Mouse (Mus musculus) thymus, postnatal 0 days (tissue): ENCODE data around the gene Vldlr. TPM values are rescaled to one million over a fixed set of nuclear protein-coding genes. Genes with fewer than 3 reads are reported as not detected.

Source experiments
- DNase-seq: peaks from one replicate; pipeline ENCODE4 v3.0.0-alpha.2; 2015; ENCODE audit warnings: low spot score
- polyA plus RNA-seq: library from polyadenylated mRNA; unstranded; fragments of >200 nt; fragmentation: Nextera tagmentation; extraction: Ambion mirVana; gene quantifications from 2 replicates; pipeline ENCODE4 v1.2.1, GENCODE M21; 2015

Vldlr gene
- polyA plus RNA-seq = 2.3 and 2.4 TPM in 2 replicates

GRCm38 (mm10) chr19:27216318-27216717, at the start of gene Vldlr:
Gene Vldlr (plus strand): TSS chr19:27216484.
- no peak for DNase-seq

GRCm38 (mm10) chr19:27167601-27168319, 48.5 kb upstream of the Vldlr start:
- DNase-seq = no peak

DNA sequence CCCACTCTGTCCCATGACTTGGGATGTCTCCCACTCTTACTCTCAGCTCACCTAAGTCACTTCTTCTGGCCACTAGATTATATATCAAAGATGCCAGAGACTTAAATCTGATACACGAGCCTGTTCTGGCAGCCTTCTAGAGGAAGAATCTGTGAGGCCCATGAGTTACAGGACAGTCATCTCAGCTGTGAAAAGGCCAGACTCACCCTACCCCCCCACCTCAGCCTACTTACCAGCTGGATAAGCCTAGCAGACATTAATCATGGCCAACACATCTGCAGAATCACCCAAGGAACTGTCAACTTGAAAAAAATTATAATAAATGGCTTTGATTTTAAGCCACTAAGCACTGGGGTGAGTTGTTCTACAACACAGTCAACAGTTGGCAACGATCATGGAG, 42.4 kb upstream of the Vldlr start:
- DNase-seq = no peak

GRCm38 (mm10) chr19:27175617-27176016, 40.7 kb upstream of the Vldlr start:
- DNase-seq = no peak

DNA sequence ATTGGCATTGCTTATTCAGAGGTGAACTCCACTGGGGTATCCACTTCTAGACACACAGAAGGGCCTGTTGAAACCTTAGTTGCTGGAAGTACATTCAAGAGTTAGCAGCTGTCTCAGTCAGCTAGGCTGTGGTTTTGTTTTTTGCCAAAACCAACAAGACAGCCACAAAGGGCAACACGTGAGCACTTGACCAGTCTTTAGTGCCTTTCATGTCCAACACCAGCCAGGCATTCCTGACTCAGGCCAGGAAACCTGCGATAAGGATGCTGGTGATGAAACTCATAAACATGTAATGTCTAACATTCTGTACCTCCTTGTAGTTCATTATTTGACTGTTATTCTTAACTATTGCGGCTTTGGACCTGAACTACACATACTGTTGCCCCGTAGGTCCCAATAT, 39.7 kb upstream of the Vldlr start:
- no peak for DNase-seq

- no peak for DNase-seq
Measured at GRCm38 (mm10) chr19:27178195-27178807, 38.0 kb upstream of the Vldlr start.

DNA sequence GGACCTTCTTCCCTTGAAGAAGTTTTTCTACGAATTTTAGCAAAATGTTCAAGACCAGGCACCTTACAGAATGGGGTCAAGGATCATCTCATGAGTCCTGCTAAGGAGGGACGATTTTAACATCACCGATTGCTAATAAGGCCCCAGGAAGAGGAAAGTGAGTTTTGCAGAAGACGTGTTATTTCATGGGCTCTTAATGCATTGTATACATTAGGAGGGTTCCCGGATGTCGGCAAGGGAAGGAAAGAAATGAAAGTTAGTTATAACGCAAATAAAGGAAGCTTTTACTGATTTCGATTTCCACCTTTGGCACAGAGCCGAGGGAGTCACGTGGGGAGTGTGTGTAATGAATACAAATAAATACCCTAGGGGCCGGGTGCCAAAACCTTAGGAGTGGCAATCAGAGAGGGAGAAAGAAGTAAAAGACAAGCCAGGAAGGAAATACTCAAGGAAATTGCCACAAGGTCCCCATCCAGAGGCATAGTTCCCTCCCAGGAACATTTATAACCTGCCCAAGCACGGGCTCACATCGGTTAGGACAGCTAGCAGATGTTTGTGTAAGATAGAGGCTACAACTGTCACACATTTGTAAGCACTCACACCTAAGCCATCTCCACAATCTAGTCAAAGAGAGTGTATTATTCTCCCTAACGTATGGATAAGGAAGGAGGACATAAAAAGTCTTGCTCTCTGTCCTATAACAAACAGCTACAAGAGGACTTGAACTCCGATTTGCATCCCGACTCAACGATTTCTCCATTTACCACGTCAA, 35.7 kb upstream of the Vldlr start:
- no peak for DNase-seq

- DNase-seq = no peak
Measured at GRCm38 (mm10) chr19:27183511-27183910, 32.8 kb upstream of the Vldlr start.

DNA sequence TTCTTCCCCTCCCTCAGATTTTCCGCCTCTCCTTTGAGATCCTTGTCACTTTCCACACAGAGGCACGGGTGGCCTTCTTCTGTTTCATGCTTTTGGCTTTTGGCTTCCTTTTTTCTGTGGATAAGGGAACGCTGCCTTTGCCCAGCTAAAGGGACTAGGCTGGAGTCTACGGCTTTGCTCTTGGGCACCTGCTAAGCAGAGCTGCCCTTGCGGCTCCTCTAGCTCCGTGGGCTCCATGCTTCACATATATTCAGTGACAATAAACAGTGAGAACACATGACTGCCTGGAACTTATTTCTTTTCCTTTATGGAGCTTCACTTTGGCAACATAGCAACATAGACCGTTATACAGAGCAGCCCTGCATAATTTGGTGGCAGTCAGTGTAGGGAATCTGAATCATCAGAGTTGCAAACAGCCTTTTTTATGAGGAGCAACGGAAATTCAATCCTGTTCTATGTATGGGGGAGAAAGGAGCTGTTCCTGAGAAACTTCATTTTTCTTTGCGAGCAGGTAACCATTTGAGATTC, 12.5 kb upstream of the Vldlr start:
- no peak for DNase-seq

DNA sequence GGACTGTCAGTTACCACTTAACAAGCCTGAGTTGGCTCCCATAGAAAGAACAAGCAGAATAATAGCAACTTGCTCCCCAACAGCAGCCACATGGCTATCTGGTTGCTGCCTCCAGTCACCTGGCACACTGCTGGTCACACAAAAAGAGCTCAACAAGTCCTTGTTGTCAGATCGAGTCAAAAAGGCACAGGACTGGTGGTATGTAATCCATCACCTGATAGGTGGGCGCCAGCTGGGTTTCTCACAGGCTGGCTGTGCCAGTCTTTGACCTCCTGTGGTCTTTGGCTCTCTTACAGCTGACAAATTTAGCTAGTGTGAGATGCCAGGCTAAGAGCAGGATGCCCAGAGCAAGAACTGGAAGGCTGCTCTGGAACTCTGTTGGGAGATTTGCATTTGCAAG, 5.3 kb upstream of the Vldlr start:
- no peak for DNase-seq

DNA sequence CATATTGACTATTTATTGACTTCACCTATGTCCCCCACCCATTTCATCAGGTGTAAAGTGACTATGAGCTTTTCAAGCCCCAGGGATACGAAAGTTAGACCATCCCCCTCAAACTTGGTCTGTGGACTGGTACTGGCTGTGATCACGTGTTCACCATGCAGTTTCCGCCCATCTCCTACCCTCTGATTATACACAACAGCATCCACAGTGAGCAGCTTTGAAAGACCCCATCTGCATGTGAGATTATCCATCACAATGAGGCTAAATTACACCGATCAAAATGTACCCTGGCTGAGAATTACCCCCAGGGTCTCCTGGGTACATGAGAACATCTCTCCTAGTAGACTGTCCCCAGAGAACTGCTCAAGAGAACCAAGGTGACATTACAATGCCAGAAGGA, 688 bp upstream of the Vldlr start:
- DNase-seq = no peak

- DNase-seq = no peak
Measured at GRCm38 (mm10) chr19:27216767-27217403, 601 bp downstream of the Vldlr start.

- DNase-seq = no peak
Measured at GRCm38 (mm10) chr19:27217404-27217940, 1.2 kb downstream of the Vldlr start.

GRCm38 (mm10) chr19:27217941-27218411, 1.7 kb downstream of the Vldlr start:
- DNase-seq = no peak

DNA sequence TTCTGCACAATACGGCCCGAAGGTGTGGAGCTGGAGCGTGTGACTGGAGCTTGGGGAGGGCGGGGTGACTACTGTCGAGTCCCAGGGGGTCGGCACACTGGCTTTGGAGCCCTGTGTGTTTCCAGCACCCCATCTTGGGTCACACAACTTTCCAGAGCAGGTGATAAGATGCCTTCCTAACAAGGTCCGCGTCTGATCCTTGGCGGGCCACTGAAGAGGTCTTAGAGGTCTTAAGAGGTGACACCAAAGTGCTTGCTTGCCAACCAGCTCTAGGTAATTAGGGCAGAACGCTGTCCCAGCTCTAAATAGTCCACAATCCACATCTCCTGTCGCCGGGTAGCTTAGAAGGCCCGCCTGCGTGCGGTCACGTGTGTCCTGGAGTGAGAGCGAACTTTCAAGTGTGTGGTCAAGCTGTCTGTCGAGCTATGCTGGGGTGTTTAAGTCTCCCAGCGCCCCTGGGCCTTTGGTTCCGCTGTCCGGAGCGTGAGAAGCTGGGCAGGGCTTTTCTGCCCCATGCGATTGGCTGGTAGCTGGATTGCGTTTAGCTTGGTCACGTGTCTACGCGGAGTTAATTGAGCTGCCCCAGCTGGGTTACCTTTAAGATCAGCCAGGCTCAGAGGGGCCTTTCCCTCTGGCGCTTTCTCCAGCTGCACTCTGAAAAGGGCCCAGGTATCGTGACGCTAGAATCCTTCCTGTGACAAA, 2.4 kb downstream of the Vldlr start:
- no peak for DNase-seq

DNA sequence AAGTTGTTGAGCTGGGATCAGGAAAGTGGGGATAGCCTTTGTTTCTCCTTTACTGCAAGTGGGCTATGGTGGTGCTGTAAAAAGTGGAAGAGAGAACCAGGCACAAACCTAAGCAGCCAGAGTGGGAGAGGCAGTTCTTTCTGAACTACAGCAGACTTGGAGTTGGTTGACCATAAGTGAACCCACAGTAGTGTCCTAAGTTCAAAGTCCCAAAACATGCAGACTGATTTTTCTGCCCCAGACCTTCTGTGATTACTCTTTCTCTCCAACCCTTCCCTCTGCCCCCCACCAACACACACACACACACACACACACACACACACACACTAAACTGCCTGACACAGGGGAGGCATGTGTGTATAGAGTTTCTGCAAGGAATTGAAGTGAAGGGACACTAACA, 3.3 kb downstream of the Vldlr start:
- no peak for DNase-seq

GRCm38 (mm10) chr19:27223046-27223445, 6.8 kb downstream of the Vldlr start:
- DNase-seq = no peak

GRCm38 (mm10) chr19:27224356-27224755, 8.1 kb downstream of the Vldlr start:
- no peak for DNase-seq

GRCm38 (mm10) chr19:27226626-27227025, 10.3 kb downstream of the Vldlr start:
- no peak for DNase-seq

DNA sequence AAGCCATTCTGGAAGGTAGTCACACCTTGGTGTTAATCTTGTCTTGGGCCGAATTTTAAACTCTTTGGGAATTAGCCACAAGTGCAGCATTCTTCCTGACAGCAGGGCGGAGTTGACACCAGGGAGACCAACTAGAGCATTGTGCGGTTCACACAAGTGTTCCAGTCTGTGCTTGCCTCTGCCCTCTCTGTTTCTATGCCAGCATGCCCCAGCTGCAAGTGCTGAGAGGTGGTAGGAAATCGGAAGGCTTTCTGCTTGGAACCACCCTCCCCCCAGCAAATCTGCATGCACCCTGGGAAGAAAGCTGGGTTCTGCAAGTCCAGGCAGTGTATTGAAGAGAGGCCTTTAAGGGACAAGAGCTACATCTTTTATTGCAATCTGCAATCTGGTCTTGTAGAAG, 10.8 kb downstream of the Vldlr start:
- DNase-seq = no peak

GRCm38 (mm10) chr19:27228254-27228653, 12.0 kb downstream of the Vldlr start:
- DNase-seq = no peak
